Mouse (Mus musculus) liver, embryonic 14.5 days (tissue): ENCODE data around the gene Vinac1.

Experiments used
- CTCF ChIP-seq: IDR thresholded peaks from 2 replicates; pipeline ENCODE4 v1.5.1; 2016; ENCODE audit warnings: antibody characterized with exemption, low read depth, control low read depth
- EP300 ChIP-seq: IDR thresholded peaks from 2 replicates; pipeline ENCODE4 v1.6.1; 2016; ENCODE audit warnings: antibody characterized with exemption, low read depth

GRCm38 (mm10) chr2:129081097-129081496 lies 33.1 kb upstream of the Vinac1 start:
- TF ChIP-seq CTCF, result peak; percentile 44; the same call in 1 of the 2 replicates
- no peak for TF ChIP-seq EP300
